Mouse (Mus musculus) megakaryocyte progenitor cell, adult 5-6 weeks (primary cell): ENCODE measurements at regions not wholly inside any gene's neighbourhood (a gene's known extent, or its start where the extent isn't known, plus 50 kb on each side); places are given as distances from the start of the nearest gene placed in this dataset.
A peak's percentile ranks its signal among the peaks of the same experiment; 100 is the strongest.
"Not testable (repeated sequence)": the region's sequence is repeated elsewhere in the genome, so short reads cannot be mapped to it uniquely, and the experiment has no call there.

ENCODE experiments used
- ATAC-seq: replicated peaks from 2 replicates; pipeline ENCODE4 v1.8.0; 2016; ENCODE audit warnings: mild to moderate bottlenecking, moderate TSS enrichment, inconsistent platforms; ENCODE audit not compliant: poor library complexity

DNA sequence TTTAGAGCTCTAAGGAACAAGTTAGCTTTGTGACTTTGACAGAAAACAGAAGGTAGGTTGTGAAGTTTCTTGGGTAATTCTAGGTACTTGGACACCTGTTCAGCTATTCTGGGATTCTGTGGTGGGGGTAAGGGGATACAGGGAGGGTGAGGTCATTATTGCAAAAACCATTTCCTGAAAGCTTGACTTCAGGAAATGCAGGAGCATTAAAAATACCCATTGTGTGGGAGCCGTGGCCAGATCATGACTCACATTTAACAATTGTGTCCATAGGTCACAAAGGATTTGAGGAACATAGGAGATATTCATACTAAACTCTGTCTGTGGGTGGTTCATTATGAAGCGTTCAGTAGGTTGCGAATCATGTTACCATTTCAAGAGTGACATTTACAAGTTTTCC is 102.4 kb downstream of the Gm5426 start:
- peak; percentile 29 for ATAC-seq

DNA sequence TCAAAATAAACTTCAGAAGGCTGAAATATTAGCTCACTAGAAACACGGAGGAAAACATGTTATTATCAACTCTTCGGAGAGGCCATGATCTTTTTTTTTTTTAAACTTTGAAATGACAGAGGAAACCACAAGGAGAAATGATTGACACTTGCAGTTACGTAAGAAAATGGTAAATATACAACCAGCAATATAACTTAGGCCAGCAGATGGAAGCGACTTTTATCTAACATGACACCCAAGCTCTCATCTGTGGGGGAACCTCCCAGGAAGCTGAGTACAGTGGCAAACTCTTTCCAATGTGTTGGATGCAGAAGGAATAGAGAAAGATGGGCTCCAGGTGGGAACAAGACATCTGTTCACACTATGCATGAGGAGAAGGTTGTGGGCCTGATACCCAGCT is 104.2 kb downstream of the Gm5426 start:
- ATAC-seq, result peak; percentile 70

DNA sequence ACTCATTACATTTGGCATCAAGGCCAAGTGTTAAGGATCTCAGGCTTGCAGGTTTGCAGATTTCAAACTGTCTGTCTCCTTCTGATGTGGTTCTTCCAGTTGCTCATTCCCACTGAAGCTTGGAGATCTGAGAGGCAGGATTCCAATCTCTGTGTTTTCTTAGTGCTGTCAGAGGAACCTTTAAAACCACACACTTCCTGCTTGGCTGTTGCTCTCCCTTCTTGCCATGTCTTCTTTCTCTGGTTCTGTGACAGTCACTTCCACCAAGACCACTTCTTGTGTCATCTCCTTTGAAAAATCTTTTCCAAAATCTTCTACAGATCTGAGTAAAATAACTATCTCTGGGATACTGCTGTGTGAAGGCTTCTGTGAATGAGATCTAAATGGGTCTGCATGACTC is 117.3 kb downstream of the Gm5426 start:
- 0 out of 2 replicates have a peak, but pooled peaks have one; percentile 20 for ATAC-seq

DNA sequence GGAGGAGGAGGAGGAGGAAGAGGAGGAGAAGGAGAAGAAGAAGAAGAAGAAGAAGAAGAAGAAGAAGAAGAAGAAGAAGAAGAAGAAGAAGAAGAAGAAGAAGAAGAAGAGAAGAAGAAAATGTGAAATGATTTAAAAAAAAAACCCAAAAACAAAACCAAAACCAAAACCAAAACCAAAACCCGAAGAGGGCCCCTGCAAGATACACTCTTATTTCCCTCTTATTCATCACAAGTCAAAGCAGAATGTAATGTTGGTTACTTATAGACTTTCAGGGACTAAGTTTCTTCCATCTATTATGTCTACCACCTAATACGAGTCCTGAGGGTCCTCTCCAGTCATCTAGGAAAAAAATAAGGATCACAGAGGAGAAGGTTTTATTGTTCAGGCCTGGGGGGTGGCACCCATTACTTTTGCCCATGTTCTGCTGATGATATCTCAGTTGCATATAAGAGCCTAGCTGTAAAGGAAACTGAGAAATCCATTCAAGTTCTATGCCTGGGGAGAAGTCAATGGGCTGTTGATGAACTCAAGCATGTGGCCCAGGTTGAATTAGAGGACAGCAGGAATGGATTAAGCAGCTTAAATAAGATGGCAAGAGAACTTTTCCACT is 118.0 kb downstream of the Gm5426 start:
- no peak for ATAC-seq

DNA sequence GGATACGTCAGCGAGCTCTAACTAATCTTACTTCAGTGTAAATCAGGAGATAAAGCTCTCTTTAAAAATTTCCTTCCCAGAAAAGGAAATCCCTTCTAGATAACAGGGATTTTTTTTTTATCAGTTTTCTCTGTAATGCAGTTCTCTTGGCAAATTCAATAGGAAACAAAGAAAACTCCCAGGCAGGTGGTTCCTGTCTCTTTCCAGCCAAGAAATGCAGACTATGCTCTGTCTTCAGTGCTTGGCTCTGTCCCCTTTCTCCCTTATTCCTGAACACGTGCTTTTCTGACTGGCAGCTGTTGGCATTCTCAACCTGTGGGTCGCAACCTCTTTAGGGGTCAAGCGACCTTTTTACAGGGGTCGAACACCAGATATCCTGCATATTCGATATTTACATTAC is 121.5 kb downstream of the Gm5426 start:
- no peak for ATAC-seq

DNA sequence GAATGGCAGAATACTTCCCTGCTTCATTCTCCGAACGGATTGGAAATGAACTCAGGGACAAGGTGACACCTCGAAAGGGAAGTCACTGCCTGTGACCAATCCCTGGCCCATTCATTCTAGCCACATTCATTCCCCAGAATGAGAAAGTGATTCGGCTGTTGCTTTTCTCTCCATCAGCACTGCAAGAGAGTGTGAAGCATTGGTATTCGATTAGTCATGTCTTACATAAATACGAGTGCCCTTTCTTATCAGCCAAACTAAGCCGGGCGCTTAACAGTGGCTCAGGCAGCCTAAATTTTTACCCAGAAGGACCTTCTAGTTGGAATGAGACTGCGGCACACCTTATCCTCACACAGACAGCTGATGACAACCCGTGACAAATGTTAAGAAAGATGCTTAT is 122.8 kb downstream of the Gm5426 start:
- no peak for ATAC-seq

DNA sequence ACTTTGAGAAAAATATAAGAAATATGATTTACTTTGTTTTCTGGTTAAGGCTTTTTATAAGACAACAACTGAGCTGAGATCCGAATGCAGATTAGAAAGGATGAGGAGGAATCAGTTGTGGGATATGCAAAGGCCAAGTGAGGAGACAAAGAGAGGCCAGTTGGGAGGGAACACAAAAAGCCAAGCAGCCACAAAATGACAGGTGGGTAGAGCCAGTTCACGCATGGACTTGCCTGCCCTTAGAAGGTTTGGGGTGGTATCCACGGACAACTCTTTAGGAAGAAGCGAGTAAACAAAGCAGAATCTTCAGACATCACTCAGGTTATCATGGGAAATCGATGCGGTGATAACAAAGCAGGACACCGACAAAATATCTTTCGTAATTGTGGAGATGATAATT is 123.2 kb downstream of the Gm5426 start:
- ATAC-seq, result no peak

DNA sequence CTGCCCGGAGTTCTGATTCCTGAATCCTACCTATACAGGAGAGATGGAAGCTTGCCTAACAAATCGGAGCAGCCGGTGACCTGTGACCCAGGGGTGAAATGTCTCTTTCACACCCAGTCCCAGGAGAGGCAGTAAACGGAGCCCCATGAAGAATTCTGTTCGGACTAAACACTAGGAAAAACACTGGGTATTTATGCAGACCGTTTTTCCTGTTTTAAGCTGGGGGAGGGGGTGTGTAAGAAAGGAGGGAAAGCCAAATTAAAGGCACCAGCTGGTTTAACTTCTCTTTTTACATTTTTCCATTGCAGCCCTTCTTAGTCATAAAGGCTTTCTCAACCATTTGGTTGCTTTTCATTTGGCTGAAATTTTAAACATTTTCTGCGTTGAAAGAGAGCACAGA is 127.1 kb downstream of the Gm5426 start:
- peak; percentile 32 for ATAC-seq

DNA sequence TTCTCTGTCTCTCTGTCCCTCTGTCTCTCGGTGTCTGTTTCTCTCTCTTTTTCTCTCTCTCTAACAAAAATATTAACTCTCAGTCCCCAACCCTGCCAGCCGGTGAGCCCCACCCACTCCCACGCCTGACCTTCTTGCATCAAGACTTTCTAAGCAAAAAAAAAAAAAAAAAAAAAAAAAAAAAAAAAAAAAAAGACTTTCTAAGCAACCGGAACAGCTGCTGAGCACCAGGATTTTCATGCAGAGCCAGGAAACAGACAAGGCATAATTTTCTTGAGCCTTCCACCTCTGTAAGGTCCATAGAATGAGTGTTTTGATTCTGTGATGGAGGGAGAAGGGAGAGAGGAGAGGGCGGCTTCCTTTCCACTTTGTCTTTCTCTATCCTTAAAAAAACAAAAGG is 128.0 kb downstream of the Gm5426 start:
- no peak for ATAC-seq

DNA sequence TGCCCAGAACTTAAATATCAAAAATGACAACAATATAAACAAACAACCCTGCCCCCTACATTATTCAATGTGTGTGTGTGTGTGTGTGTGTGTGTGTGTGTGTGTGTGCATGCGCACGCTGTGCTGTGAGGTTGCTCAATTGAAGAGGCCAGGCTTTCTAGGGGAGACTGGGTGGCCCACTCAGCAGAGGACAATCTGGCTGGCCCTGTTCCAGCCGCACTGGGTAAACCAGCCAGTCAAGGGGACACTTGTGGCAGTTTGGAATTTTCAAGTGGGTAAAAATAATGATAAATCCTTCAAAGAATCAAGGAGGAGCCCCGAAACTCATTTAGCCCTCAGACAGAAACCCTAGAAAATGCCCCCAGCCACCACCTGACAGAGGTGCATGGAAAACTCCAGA is 128.5 kb downstream of the Gm5426 start:
- no peak for ATAC-seq

DNA sequence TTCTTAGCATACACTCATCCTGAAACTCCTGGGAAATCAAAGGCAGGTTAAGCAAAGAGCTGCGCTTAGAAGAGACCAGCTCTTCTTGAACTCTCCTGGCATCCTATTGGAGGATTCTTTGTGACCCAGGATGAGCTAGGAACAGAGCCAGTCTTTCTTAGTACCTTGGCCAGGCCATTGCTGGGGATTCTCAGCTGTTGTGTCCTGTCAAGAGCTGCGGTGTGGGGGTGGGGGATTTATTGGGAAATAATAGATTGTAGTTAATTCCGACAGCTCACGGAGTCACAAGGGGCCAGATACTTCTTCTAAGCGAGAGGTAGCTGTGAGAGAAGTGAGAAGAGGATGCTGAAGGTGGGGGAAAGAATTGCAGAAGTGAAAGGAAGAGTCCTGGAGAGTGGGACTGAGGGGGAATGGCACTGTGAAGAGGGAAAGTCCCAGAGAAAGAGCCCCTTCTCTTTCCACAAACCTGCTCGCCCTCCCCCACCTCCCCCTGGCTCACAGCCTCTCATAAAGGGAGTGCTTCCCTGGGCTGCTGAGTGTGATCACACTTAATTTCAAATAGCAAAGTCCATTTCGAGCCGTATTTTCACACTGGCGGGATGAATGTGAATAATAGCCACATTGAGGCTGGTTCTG is 129.8 kb downstream of the Gm5426 start:
- ATAC-seq, result peak; percentile 63

DNA sequence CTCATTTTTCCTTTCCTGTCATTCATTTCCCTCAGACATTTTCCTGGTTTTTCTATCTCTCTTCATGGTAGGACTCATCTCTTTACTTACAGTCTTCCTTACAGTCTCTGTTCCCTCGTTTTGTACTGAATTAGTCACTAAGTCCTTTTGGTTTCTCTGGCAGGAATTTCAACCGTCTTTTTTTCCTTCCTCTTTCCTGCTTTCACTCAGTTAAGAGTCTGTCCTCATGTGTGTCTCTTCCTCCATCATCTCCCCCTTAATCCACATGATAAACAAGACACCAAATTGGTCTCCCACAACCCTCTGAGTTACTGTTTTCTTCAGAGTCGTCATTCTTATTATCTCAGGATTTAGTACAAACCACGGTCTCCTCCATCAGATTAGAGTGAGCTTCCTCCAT is 131.2 kb downstream of the Gm5426 start:
- peak; percentile 58 for ATAC-seq

DNA sequence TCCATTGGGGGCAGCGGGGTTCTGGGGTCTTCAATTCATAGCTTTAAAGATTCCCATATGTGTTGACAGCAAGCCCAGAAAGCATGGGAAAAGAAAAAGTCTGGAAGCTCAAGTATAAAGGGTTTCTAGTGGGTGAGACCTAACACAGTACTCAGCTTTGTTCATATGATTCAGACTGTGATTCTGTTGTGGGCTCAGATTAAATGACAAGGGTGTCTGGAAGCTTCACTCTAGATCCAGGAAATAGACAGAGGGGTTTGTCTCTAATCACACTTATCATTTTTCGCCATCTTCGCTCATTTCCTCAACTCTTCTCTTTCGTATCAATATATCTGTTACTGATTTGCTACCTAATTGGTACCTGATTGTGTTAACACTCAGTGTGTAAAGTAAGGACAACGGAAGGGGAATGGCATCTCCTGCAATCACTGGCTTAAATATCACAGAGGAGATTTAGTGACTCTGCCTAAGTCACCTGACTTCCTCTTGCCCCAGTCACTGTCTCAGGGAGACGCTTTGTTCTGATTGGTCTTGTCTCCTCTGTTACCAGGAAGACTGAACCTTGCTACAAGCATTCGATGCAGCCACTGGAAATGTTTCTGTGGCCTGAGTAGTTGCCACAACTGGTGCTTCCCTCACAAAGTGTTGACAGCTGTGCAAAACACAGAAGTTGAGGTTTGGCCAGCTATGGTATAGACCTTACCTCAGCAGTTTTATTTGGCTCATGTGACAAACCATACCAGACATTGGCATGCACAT is 137.4 kb downstream of the Gm5426 start:
- ATAC-seq, result peak; percentile 99

DNA sequence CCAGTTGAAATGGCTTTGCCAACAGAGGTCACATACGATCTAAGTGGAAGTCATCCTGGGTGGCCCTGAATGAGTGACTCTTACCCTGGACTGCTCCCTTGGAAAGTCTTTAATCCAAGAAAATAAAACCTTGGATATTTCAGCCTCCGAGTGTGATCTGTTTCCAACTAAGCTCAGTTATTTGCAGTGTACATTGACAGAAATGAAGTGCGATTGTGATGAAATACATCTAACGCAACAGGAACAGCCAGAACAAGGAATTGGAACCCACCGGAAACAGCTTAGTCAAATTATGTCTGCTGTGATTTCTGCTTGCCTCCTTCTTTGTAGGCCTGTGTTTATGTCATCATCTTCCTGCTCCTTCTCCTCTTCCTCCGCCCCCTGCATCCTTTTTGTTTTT is 143.7 kb downstream of the Gm5426 start:
- ATAC-seq, result peak; percentile 88

DNA sequence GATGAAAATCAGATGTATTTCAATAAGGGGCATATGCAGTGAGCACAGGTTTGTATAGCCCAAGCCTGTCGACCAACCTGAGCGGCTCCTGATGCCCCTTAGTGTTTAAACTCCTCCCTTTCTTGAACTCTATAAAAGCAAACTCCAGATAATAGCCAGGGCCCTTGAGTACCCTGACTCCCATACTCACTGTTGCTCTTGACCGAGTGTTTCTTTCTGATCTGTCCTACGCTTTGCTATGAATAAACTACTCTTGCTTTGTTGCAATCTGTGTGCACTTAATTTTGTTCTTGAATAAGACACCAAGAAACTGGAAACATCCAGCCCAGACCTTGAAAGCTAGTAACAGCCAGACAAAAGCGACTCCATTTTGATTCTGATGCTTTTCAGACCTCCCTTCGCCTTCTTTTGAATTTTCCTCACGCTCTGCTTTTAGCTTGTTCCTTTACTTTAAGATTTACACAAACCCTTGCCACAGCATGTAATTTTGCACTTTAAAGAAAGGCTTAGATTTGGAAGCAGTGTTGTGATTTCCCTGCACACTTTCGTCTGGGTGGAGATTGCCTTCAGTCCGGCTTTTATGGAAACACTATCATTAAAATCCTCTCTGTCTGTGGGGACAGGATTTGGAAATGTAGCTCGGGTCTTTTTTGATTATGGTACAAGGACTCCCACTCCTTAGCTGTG is 149.1 kb downstream of the Gm5426 start:
- no peak for ATAC-seq

DNA sequence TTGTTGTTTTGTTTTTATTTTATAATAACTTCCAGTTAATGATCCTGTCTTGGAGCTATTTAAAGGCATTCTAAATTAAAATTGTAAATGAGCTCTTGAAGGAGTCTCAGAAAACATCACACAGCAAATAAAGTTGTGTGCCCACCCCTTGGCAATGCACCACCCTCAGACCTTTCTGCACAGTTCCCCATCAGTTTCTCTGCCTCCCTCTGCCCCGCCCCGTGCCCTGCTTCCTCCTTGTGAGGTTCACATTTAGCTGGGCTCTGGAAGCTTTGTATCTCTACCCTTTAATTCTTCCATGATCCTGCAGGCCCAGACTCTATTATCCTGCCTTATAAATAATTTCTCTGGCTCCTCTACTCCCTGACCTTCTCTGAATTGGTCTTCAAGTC is 149.7 kb downstream of the Gm5426 start:
- peak; percentile 80 for ATAC-seq

DNA sequence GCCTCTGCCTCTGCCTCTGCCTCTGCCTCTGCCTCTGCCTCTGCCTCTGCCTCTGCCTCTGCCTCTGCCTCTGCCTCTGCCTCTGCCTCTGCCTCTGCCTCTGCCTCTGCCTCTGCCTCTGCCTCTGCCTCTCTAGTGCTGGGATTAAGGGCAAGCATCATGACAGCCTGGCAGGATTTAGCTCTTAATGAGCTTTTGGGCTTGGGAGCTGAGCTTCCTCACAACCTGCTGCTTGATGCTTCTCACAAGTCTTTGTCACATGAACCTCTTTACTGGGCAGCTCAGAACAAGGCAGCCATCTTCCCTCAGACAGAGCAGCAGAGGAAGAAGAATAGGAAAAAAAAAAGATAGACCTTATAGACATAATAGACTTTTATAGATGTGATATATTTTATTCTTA is 152.6 kb downstream of the Gm5426 start:
- ATAC-seq, result not testable (repeated sequence)

DNA sequence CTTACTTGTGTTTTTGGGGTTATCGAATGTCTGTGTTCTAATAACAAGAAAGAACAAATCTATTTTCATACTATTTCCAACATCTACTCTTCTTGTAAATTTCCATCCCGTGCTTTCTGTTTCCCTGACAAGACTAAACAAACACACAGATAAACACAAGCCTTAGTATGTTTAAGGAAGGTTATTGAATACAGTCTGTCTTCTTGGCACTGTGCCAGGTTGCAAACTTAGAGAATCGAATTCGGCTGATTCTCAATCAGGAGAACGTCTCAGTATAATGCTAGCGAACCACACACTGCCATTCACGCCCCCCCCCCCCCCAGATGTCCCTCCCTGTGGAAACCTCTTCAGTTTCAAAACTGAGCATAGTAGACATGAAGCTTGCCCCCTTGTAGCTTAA is 157.2 kb downstream of the Gm5426 start:
- ATAC-seq, result no peak

DNA sequence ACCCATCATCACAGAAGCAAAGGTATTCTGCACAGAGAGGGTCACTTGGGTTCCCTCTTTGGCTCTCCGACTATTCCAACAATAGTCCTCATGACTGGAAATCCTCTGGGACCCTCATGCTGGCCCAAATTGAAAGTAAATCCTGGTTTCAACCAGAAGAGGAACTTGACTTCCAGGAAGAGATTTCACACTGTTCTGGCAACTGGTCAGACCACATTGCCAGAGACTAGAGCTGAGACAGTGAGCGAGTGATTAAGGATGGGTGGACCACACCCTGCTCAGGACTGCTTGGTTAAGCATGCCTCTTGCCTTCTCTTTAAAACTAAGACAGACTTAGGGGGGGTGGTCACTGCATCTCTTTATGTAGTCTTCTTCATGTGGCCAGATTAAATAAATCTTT is 158.3 kb downstream of the Gm5426 start:
- peak; percentile 79 for ATAC-seq

DNA sequence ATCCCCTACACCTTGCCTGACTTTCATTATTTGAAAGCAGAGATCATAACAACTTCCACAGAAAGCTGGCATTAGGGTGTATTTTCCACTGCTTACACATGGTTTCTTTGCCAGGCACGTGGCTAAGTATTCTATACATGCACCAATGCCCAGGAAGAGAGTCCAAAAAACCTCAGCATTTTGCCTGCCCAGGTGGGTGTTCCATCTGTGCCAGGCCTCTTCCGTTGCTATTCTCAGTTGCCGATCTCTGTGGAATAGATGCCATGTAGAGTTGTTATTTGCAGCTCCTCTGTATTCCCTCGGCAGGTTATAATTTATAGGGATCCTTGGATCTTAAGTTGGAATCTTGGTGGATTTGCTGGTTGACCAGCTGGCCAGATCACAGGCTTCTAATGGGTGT is 161.3 kb downstream of the Gm5426 start:
- ATAC-seq, result no peak

DNA sequence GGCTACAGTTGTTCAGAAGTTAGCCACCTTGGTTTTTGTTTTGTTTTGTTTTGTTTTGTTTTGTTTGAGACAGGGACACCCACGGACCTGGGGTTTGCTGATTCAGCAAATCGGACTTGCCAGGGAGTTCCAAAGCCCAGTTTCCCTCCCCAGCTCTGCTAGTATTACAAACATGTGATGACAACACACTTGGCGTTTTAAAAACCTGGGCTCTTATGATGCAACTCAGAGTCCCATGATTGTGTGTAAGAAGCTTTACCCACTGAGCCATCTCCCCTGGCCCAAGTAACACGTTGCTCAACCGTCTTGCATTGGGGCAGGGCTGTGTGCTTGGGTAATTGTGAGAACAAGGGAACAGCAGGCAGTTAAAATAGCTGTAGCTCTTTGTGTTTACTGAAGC is 162.2 kb downstream of the Gm5426 start:
- peak; percentile 89 for ATAC-seq

DNA sequence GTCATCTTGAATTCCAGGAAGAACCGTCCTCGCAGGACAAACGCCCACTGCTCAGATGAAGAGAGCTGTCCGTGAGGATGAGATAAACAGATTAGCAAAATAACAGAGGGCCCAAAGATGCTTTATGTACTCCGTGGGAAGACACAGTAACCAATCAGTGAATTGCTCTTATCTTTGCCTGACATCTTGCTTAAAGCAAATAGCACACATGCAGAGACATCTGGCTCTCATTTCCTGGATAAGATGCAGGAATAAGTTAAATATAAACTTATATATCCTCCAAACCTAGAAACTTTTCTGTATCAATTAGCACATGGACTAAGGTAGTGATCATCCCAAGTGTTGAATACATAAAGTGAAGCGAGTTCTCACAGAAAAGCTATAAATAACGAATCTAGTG is 169.3 kb downstream of the Gm5426 start:
- ATAC-seq, result no peak
